Mouse (Mus musculus) forebrain, postnatal 0 days (tissue): Measurements from ENCODE around the gene Gm3159. TPM values are rescaled to one million over a fixed set of nuclear protein-coding genes. Genes with fewer than 3 reads are reported as not detected.
"Not testable (repeated sequence)": the region's sequence is repeated elsewhere in the genome, so short reads cannot be mapped to it uniquely, and the experiment has no call there.

Experiments
- ATAC-seq: fragments of 200-750 bp; cut with Nextera tagmentation; 2 replicates; pipeline ENCODE4 v1.8.0; 2017; ENCODE audit warnings: mild to moderate bottlenecking, moderate library complexity
- DNase-seq: peaks from one replicate; pipeline ENCODE4 v3.0.0-alpha.2; 2015
- H3K27ac ChIP-seq: fragments of 300-500 bp; sonication (generic); 2 replicates; pipeline ENCODE4 v1.5.1; 2014; ENCODE audit warnings: low read depth, mild to moderate bottlenecking, antibody characterized with exemption, low read length, moderate library complexity, mixed read lengths
- H3K27me3 ChIP-seq: fragments of 300-500 bp; sonication (generic); 2 replicates; pipeline ENCODE4 v1.6.1; 2014; ENCODE audit warnings: mild to moderate bottlenecking, low read length, mixed read lengths; ENCODE audit not compliant: insufficient read depth
- H3K36me3 ChIP-seq: fragments of 300-500 bp; sonication (generic); 2 replicates; pipeline ENCODE4 v1.6.1; 2014; ENCODE audit warnings: mild to moderate bottlenecking, moderate library complexity; ENCODE audit not compliant: insufficient read depth
- H3K4me1 ChIP-seq: fragments of 300-500 bp; sonication (generic); 2 replicates; pipeline ENCODE4 v1.6.1; 2014; ENCODE audit warnings: antibody characterized with exemption; ENCODE audit not compliant: insufficient read depth
- H3K4me2 ChIP-seq: fragments of 300-500 bp; sonication (generic); 2 replicates; pipeline ENCODE4 v1.6.1; 2014; ENCODE audit warnings: low read depth, mild to moderate bottlenecking, moderate library complexity
- H3K4me3 ChIP-seq: fragments of 300-500 bp; sonication (generic); 2 replicates; pipeline ENCODE4 v1.5.1; 2014; ENCODE audit warnings: low read depth, low read length, mixed read lengths
- H3K9ac ChIP-seq: fragments of 300-500 bp; sonication (generic); 2 replicates; pipeline ENCODE4 v1.6.1; 2014; ENCODE audit warnings: mild to moderate bottlenecking
- H3K9me3 ChIP-seq: fragments of 300-500 bp; sonication (generic); 2 replicates; pipeline ENCODE4 v1.6.1; 2016; ENCODE audit warnings: low read length
- CTCF ChIP-seq: sonication (generic); IDR thresholded peaks from 2 replicates; pipeline ENCODE4 v1.5.1; 2016; ENCODE audit warnings: antibody characterized with exemption, control low read depth, low read depth
- WGBS: fragments of 180-500 bp; shearing (Covaris S2); extraction: QIAGEN DNeasy Blood & Tissue Kit; methylation state at CpG from one replicate; pipeline ENCODE4 v1.1.7; 2014; 5-methylcytosine and 5-hydroxymethylcytosine counted together
- polyA plus RNA-seq: library from polyadenylated mRNA; unstranded; fragments of >200 nt; fragmentation: Nextera tagmentation; extraction: Ambion mirVana; gene quantifications from 2 replicates; pipeline ENCODE4 v1.2.1, GENCODE M21; 2015
- total RNA-seq: library from RNA; depleted of rRNA; stranded (reverse); fragments of >200 nt; gene quantifications from 2 replicates; pipeline ENCODE4 v1.2.3, GENCODE M21; 2014; rRNA removed

Gm3159 gene
- total and polyA plus RNA-seq, 2 experiments from 2014 or later: not detected

DNA sequence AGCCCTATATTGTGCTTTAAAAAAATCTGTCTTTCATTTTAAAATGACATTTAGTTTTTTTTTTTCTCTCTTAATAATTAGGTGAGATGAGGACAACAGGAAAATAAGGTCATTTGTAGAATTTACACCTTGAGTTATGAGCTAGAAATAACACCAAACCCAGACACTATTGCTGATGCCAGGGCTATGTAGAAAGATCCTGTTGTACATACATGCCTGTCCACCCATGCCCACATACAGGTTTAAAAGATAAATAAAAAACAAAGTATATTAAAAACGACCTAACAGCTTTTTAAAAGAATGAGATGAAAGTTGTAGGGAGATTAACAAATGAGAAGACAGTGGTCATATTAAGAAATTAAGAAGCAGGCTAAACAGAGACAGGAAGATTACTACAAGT is 12.6 kb downstream of the Gm3159 start:
- H3K9ac ChIP-seq, H3K36me3 ChIP-seq, DNase-seq, ATAC-seq, H3K4me2 ChIP-seq, H3K27ac ChIP-seq, H3K4me3 ChIP-seq, H3K27me3 ChIP-seq, H3K4me1 ChIP-seq, H3K9me3 ChIP-seq: not testable (repeated sequence)
- 71% methylated on average over 1 of the region's 1 CpGs for WGBS

GRCm38 (mm10) chr14:4414965-4415835 is 17.9 kb downstream of the Gm3159 start, which contains the start of gene Gm3164:
Gene Gm3164, plus strand, starts transcription at chr14:4415448.
- not testable (repeated sequence) for H3K27me3 ChIP-seq, H3K9me3 ChIP-seq, H3K36me3 ChIP-seq, H3K4me1 ChIP-seq, H3K27ac ChIP-seq
- ATAC-seq (peak; percentile 78), DNase-seq (peak; percentile 14)
- peak; percentile 36 for TF ChIP-seq CTCF
- H3K9ac ChIP-seq: peak within 1 kb of the TSS; percentile 60
- H3K4me2 ChIP-seq: peak within 1 kb of the TSS; percentile 55
- WGBS: 2% methylated on average over 34 of the region's 59 CpGs
- peak within 1 kb of the TSS; percentile 41 for H3K4me3 ChIP-seq

GRCm38 (mm10) chr14:4430692-4431091 is 33.4 kb downstream of the Gm3159 start, which contains the start of gene Gm3173:
Gene Gm3173, plus strand, starts transcription at chr14:4430992.
- not testable (repeated sequence) for H3K9me3 ChIP-seq, H3K4me3 ChIP-seq, H3K27me3 ChIP-seq, ATAC-seq, H3K4me1 ChIP-seq, H3K9ac ChIP-seq, H3K27ac ChIP-seq, H3K4me2 ChIP-seq, H3K36me3 ChIP-seq, DNase-seq

Other genes with a start within 250 kb of the Gm3159 start
- gene Gm3127, start 232.5 kb upstream of the Gm3159 start, total RNA-seq: not detected in 2 replicates
- not detected in 2 replicates for gene Gm3127, start 232.5 kb upstream of the Gm3159 start, polyA plus RNA-seq
- gene Gm2974, start 214.9 kb upstream of the Gm3159 start, total RNA-seq: 9.1 and 10.3 TPM in 2 replicates
- 12.0 and 13.6 TPM in 2 replicates for gene Gm2974, start 214.9 kb upstream of the Gm3159 start, polyA plus RNA-seq
- gene Gm3138, start 147.9 kb upstream of the Gm3159 start, total RNA-seq: 0.29 TPM in 1 of 2 replicates, not detected in the other
- gene Gm3138, start 147.9 kb upstream of the Gm3159 start, polyA plus RNA-seq: not detected in 2 replicates
- not detected in 2 replicates for gene Gm3149, start 80.2 kb upstream of the Gm3159 start, total RNA-seq
- gene Gm3149, start 80.2 kb upstream of the Gm3159 start, polyA plus RNA-seq: 0.09 TPM in 1 of 2 replicates, not detected in the other
- 7.0 and 8.5 TPM in 2 replicates for gene 2610042L04Rik, start 62.8 kb upstream of the Gm3159 start, total RNA-seq
- 9.1 and 12.6 TPM in 2 replicates for gene 2610042L04Rik, start 62.8 kb upstream of the Gm3159 start, polyA plus RNA-seq
- gene Gm3164, start 17.9 kb downstream of the Gm3159 start, total RNA-seq: 4.8 and 5.2 TPM in 2 replicates
- 4.6 and 6.7 TPM in 2 replicates for gene Gm3164, start 17.9 kb downstream of the Gm3159 start, polyA plus RNA-seq
- 1.7 and 2.8 TPM in 2 replicates for gene Gm3173, start 33.5 kb downstream of the Gm3159 start, total RNA-seq
- gene Gm3173, start 33.5 kb downstream of the Gm3159 start, polyA plus RNA-seq: 1.7 and 3.3 TPM in 2 replicates
- gene Gm3182, start 84.2 kb downstream of the Gm3159 start, total RNA-seq: not detected in 2 replicates
- gene Gm3182, start 84.2 kb downstream of the Gm3159 start, polyA plus RNA-seq: not detected in 2 replicates
- not detected in 2 replicates for gene Gm3047, start 157.9 kb downstream of the Gm3159 start, total RNA-seq
- gene Gm3047, start 157.9 kb downstream of the Gm3159 start, polyA plus RNA-seq: not detected in 2 replicates
- not detected in 2 replicates for gene Gm8159, start 234.8 kb downstream of the Gm3159 start, total RNA-seq
- not detected in 2 replicates for gene Gm8159, start 234.8 kb downstream of the Gm3159 start, polyA plus RNA-seq